Mouse (Mus musculus) layer of hippocampus, postnatal 36 days (tissue): Measurements from ENCODE around the gene Ttc28. TPM values are rescaled to one million over a fixed set of nuclear protein-coding genes. Genes with fewer than 3 reads are reported as not detected.

ENCODE experiments used
- DNase-seq, 2 experiments: peaks; one replicate each; pipeline ENCODE4 v3.0.0; 2022
- total RNA-seq, 2 experiments: library from RNA; stranded (reverse); gene quantifications; 2 replicates each; pipeline ENCODE4 v1.2.3; 2021

The Ttc28 gene
- total RNA-seq, 2 experiments from 2014 or later: 12.7 to 13.0 TPM

DNA sequence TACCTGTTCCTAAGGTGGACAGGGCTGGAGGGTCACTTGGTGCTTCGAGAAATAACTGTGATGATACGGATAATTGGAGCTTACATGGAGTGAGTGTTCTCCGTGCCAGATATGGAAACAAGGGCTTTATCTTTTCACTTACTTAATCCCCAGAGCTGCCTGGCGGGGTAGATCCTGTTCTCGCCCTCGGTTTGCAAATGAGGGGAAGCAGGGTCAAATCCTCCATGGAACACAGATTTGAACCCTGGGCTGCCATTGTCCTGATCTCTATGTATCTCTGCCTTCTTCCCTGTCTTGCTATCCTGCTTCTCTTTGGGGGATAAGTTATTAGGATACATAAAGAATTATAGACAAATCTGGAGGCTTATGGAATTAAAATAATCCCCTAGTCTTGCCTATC is 257.7 kb downstream of the Ttc28 start:
- no peak for DNase-seq

DNA sequence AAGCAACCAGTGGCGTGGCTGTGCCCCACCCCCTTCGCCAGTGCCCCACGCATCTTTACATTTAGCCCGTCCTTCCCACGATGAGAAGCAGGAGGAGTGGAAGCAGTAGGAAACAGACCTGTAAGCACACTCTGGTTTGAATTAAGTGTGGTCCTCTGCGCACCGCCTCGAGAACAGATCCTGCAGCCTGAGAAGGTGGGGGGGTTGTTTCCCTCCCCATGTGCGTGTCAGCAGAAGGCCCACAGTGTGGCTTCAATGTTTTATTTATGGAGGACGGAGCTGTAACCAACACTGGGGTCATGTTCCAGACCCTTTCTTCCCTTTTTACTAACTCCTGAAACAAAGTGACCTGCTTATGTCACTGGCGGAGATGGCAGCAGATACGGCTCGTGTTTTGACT is 258.1 kb downstream of the Ttc28 start:
- DNase-seq: no peak

DNA sequence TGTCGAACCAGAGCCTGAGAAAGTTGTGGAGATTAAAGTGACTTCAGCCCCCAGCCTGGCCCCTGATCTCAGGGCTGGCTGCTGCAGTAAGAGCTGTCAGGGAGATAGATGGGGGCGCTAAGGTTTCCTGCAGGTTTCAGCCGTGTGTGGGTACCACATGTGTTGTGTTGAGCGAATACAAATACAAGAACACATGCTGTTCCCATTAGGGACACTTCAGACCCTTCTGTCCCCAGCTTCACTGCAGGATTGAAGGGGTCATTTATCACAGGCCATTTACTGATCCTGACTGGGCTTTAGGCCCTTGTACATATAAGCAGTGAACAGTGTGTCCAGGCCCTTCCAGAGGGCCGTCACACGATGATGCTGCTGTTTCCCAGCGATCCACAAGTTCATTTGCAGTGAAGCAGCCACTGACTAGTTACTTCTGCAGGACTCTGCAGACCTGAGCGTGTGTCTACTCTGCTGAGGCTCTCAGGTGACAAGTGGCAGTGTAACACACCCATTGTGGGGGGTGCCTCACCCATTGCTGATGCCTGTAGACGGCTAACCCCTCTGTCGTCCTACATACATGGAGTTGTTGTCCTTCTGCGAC is 258.7 kb downstream of the Ttc28 start:
- DNase-seq: no peak

DNA sequence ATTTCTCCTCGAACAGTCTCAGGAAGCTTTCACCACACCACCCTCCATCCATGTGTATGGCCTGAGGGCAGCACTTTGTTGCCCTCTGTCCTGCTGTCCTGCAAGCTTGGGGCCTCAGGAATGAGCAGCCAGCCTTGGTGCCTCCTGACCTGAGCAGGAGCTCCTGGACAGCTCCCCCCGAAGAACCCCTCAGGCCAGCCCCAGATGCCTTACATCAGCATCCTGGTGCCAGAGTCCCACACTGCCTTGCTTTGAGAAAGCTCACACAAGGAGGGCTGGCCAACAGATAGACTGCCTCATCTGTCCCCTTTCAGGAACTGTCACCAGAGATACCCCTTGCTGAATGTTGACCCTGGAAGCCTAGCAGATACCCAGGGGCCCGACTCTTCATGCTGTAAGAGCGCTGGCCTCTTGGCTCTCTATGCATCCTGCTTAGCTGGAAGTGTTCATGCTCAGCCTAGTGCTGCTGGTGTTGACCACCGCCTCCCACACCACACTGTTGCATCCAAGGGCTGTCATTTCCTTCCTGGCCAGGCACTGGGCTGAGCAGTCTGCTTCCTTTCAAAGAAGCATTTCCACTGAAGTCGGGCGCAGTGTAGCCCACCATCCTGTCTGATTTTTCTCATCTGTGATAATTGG is 259.4 kb downstream of the Ttc28 start:
- DNase-seq: no peak

DNA sequence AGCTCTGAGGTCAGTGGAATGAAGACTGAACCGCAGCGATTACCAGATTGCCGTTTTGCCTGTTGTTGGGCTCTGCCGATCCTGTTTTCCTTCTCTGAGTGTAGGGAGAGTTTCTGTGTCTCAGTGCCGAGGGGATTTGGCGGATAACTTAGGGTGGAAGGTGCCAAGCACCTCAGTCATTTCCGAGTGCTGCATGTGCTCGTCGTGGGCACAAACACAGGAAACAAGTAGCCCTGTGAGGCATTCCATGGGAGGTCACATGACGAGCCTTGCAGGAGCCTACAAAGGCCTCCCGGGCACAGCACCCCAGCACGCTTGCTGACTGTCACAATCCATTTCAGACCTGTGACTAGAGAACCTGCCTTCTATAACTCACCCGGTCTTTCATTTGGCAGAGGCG is 260.0 kb downstream of the Ttc28 start:
- no peak for DNase-seq

DNA sequence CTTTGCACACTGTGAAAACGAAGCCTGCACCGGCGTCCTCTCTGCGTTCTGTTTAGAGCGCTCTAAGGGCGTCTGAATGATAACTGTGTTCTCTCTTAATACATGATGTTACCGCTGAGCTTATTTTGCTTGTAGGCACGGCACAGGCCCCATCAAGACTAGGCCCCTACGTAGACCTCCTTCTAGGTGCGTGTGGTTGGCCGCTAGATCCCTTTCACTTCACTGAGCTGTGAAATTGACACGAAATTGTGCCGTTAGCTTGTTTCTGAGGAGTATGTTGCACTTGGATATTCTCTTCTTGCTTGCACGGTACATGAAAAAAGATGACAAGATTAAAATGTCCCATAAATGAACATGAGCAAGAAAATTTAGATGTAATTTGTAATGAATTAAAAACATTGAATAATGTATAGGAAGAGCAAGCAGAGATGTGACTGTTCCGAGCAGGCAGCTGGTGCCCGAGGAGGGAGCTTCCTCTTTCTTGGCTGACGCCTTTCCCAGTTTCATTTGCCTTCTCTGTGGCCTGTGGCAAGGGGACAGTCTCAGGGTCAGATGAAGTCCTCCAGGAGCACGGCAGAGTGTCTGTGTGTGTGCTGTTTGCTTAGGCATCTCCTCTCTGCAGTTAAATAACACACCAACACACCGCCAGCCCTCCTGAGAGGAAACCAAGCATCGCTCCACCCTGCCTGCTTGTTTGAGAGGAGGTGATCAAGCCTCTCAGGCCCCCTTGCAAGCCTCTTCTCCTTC is 261.7 kb downstream of the Ttc28 start:
- no peak for DNase-seq

DNA sequence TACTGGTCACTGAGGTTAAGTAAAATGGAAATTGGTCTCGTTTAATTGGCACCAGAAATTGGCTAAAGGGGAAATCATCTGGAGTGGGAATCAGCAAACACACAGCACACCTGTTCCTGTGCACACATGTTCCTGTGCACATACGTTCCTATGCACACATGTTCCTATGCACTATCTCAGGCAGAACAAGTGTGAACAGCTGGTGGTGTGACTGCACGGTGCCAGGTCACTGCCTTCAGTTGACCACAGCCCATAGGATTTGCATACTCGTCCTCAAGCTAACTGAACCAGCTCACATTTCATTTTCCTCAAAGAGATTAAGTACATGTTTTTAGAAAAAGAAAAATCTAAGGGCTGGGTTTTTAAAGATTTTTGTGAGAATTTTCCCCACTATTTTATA is 263.2 kb downstream of the Ttc28 start:
- no peak for DNase-seq

DNA sequence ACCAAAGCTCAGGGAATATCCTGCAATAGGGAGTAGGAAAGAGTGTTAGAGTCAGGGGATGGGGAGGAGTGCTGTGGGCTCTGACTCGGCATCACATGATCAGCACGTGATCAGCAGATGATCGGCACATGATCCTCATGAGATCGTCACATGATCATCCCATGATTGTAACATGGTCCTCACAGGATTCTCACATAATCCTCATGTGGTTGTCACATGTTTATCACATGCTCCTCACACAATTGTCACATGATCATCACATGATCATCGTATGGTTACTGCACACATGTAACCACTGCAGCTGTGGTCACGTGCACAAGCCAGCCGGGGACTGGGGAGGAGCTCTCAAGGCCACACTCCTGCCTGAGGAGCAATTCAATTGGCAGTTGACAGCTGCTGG is 264.8 kb downstream of the Ttc28 start:
- no peak for DNase-seq

DNA sequence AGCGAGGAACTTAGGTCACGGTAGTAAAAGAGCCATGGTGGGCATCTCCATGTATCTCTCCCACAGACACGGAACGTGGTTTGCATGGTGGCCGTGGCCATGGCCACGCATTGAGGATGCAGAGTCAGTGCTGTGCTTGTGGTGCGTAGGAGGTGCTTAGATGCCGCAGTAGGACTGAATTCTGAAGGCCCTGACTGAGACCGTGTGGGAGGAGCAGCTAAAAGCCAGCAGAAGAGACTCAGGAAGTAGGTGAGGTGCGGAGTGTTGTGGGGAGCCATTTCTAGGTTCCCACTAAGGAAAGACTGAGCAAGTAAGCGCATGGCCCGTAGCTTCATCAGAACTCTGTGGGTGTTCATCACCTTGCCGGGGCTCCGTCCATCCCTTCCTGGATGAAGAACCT is 271.0 kb downstream of the Ttc28 start:
- no peak for DNase-seq

DNA sequence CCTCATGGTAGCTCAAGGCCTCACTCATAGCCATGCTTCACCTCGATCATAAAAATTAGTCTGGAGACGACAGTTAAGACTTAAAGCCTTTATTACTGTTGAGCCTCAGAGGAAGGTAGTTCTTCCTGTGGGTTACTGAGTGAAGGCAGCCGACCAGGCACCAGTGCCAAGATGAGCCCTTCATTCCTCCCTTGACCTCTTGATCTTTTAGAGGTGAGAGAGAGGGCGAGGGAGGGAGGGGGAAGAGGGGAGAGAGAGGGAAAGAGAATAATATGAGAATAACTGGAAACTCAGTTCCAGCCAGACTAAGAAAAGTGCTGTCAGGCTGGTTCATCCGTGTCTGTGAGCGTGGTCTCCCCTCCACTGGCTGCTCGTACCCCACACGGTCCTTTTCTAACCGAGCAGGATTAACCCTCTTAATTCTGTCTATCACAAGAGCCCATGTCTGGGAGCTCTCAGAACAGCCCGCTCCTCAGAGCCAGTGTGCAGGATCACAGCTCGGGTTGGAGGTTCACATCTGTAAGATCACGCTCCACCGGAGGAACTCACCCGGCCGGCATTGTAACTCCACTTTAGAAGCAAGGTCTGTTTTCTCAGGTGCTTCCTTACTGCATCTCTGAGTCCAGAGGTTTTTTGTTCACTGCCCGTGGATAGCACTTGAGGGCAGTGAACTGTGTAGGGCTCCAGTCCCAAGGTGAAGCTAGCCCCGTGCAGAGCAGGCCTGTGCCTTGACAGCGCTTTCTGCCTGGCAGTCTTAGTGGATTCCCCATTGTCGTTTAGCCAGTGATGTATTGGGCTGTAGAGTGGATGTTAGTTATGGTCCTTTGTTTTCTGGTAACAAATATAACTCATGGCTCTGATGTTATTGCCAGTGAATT is 272.5 kb downstream of the Ttc28 start:
- no peak for DNase-seq

DNA sequence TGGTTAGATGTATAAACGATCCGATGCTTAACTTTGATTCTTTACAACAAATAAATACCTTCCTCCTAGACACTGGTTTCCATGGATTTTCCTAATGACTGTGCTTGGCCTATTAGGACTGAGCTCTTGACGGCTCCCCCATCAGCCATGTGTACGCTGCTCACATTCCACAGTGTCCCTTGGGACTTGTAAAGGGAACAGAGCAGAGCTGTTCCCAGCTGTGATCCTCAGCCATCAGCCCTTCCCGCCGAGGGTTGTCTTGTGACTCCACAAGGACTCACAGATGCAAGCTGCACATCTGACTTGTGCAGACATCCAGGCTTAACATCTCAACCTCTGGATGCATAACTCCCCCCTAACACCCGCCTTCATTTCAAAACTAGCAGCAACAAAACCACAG is 275.0 kb downstream of the Ttc28 start:
- no peak for DNase-seq

DNA sequence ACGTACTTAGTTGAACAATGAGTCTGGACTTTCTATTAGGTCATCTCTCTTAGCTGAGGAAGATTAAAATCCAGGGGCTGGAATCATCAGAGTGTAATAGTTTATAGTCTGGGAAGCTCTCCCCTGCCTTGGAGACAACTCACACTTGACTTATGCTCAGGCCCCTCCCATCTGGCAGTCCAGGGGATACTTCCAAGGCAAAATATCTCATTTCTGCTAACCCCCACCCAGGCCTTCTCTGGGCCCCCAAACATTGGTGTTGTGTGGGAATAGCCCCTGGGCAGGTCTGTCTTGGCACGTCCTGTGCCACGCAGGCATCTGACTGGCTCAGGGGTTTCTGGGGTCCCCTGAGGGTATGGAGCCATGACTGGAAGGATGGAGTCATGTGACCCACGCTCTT is 275.7 kb downstream of the Ttc28 start:
- DNase-seq: no peak

DNA sequence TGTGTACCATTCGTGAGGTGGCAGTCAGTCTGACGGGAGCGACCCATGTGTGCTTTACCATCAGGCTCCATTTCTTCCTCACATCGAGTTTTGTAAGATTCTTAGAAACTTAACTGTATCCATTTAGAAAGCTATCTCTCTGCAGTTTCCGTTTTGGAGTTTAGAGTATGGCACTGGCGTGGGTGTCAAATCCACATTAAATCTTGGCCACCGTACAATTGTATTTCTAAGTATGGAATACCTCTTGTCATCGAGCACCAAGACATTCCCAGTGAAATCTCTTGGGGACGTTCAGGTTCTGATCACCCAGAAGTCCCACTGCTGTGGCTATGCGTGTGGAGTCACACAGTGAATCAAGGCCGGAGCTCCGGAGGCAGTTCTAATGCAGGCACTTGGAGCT is 276.3 kb downstream of the Ttc28 start:
- no peak for DNase-seq

DNA sequence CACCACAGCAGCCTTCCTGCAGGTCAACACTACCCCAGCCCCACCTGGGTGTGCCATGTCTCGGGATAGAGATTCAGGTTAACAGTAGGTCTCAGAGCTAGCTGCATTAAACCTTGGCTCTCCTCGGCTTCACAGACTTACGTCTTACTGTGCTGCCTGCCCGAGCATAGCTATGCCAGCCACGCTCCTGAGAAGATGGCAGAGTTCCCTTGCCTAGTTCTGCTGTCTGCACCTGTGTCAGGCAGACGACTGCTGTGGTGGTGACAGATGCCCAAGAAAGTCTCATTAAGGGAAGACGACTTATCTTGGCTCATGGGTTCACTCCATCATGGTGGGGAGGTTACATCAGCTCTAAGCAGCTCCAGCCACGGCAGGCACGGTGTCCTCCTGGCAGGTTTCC is 278.7 kb downstream of the Ttc28 start:
- DNase-seq: no peak

DNA sequence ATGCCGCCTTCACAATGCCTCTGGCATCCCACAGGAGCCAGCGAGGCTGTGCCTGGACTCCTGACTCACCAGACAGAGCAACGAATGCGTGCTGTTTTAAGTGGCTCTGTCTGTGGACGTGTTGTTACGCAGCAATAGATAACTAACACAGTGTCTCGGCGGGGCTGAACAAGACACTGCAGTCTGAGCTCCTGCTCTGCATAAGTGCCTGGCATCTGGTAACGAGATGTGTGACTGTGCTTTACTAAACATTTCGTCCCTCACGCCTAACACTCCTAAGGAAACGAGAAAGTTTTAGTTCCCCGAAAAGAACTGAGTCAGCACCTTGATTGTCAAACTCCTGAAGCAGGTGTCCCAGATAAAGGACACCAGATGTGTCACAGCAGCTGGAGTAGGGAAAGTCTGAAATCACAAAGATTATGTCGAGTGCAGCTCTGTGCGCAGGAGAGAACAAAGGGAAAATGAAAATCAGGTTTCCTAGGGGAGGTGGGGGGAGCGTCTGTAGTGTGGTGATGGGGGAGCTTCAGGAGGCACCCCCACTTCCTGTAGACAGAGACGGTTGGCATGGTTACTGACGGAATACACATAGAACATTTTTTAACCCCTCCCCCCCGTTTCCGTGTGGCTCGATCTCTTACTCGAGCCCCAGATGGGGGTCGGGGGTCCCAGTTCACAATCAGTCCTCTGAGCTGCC is 280.2 kb downstream of the Ttc28 start:
- no peak for DNase-seq

DNA sequence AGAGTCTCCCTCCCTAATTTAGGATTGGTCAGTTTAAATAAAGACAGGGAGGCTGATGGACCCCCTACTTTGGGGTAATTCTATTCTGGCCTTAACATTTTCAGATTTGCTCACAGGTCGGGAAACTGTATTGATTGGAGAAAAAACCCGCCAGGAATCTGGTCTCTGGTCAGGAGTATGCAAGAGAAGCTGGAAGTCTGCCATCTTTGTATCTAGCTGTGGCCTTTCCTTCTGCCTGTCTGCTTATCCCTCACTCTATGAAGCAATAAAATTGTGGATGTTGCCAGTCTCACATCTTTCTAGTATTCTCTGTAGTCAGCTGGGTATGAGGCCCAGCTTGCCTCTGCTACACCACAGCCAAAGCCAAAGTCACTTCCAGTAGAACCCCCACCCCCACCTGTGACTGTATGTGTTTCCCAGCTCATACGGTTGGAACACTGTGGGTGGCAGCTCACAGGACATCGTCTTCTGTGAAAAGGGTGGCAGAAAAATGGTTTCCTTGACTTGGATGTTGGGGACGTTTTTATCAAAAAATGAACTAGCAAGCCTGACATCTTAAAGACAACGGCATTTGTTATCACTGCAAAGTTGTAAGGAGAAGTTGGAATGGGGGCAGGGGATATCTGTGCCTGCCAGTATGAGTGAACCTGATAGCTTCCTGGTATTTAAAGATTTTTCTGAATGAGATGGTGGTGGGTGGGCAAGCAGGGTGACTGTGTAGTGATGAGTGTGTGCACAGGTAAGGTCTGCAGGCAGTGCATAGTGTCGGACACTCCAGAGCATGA is 281.7 kb downstream of the Ttc28 start:
- no peak for DNase-seq

DNA sequence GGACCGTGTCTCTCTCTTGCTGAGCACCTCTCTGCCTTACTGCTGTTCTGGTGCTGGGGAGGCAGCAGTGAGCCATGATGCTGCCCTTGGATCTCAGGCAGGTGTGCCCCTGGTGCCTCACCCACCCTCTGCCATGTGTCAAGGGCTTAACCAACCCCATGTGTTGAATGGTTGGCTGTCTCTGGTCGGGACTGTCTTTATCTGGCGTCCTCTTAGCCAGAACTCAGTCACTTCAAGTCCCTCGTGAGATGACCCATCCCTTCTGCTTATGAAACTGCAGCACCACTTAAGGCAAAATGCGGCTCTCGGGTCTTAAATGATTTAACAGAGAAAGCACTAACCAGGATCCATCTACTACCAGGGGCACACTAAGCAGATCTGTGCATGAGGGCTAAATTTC is 283.3 kb downstream of the Ttc28 start:
- no peak for DNase-seq

DNA sequence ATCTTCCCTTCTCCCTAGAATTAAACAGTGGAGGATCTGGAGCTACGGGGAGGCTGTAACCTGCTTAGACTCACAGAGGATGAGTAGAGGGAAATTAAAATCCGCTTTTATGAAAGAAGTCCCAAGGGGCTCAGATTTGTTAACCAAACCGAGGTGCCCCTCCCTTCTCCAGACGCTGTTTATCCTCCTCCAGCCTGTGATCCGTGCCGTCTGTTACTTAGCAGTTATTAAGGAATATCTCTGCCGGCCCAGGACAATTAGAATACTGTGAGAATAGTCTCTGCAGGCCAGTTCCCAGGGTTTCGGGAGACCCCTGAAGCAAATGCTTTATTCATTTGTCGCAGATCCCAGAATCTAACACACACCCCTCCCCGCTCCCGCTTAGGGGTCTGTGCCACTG is 283.8 kb downstream of the Ttc28 start:
- no peak for DNase-seq

DNA sequence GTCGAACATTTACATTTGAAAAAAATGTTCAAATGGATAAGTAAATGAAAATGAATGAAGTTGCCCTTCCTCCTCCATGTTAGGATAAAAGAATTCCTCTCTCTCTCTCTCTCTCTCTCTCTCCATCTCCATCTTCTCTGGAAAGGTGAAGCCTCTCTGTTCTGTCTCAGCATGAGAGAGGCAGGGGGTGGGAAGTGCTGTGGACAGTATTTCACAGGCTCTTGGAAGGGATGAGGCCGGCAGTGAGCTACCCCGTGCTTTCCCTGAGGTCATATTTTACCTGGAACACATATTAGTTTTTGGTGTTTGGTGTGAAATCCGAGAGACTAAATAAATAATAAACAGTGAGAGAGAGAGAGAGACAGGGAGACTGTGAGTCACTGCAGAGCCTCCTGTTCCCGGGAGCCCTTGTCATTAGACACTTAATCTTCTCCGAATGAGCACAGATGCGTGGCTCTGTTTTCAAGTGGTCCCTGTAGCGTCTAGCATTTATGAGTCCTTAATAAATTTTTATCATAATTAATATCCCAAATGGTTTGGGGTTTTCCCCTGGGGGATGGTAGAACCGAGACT is 284.8 kb downstream of the Ttc28 start:
- DNase-seq: no peak

DNA sequence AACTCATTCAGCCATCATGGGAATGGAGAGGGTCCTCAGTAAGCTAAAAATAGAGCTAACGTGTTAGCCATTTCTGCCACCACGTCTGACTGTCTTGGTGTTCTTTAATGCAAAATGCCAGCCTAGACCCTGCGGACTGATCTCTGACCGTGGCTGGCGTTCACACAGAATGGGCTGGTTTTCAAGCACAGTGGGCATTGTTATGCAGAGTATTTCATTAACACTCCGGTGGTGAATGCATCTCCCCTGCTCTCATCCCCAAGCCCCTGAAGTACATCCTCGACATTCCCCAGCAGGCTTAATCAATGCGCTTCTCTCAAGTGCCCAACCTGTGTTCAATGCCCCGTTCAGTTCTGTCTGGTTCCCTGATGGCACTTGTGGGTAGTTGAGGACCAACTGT is 290.8 kb downstream of the Ttc28 start:
- no peak for DNase-seq

DNA sequence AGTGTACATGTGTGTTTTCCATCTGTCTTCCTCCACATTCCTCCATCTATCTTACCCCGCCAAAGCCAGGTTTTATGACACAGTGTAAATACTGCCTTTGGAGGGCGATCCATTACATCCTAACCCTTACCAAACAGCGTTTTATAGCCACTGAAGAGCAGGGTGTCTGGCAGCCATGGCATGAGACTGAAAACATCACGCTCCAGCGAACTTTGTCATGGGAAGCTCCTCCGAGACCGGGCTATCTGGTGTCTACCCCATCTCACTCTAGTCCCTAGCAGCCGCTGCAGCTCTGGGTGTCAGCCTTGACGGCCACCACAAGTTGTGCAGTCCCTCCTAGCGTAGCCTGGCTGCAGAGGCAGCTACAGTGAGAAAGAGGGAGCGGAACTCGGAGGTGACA is 295.8 kb downstream of the Ttc28 start:
- no peak for DNase-seq
